Mouse (Mus musculus): Measurements from ENCODE around the gene Aebp2.

The Aebp2 gene

GRCm38 (mm10) chr6:140701259-140701658 lies 78.8 kb downstream of the Aebp2 start:
- no peak for DNase-seq

GRCm38 (mm10) chr6:140705132-140705531 lies 82.7 kb downstream of the Aebp2 start:
- no peak for DNase-seq

GRCm38 (mm10) chr6:140706056-140706455 lies 83.6 kb downstream of the Aebp2 start:
- DNase-seq, result no peak

GRCm38 (mm10) chr6:140708059-140708458 lies 85.6 kb downstream of the Aebp2 start:
- DNase-seq, result no peak

- no peak for DNase-seq
Measured at GRCm38 (mm10) chr6:140709415-140710107, 87.1 kb downstream of the Aebp2 start.

GRCm38 (mm10) chr6:140712754-140713153 lies 90.3 kb downstream of the Aebp2 start:
- peak; percentile 62 to 63 for DNase-seq

GRCm38 (mm10) chr6:140714905-140715365 lies 92.5 kb downstream of the Aebp2 start:
- DNase-seq, result peak; percentile 69 to 73

- DNase-seq, result no peak
Measured at GRCm38 (mm10) chr6:140722058-140722457, 99.6 kb downstream of the Aebp2 start.

Measured in B cell, adult 2 months (primary cell).